Mouse (Mus musculus): Measurements from ENCODE around the gene Rpl27a. TPM values are rescaled to one million over a fixed set of nuclear protein-coding genes. Genes with fewer than 3 reads are reported as not detected.

The Rpl27a gene
- polyA plus RNA-seq, 1 experiment: 562 TPM

DNA sequence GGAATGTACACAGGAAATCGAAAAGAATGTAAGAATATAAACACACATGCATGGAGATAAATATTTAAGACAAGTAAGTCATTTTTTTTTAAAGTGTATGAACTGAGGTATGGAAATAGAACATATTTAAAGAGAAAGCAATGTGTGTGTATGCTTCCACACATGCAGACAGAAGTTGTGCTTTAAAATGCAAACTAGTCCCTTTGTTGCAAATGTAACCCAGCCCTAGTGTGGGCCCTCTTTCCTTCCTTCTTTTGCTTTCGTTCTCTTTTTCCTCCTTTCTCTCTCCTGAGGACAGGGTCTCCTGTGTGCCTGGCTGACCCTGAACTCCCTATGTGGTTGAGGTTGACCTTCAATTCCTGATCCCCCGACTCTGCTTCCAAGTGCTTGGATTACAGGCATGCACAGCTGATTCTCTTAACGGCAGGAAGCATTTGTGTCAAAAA is 43.2 kb downstream of the Rpl27a start:
- H3K4me1 ChIP-seq (ENCODE audit: control insufficient read depth, insufficient read depth, low read length): no peaks in the 10 kb centered on the region; the same call in 1 of the 2 replicates
- TF ChIP-seq CTCF (IDR thresholded peaks at IDR 0.05; ENCODE audit: control insufficient read depth, insufficient read depth, low read length) (no peak), POLR2A (IDR thresholded peaks at IDR 0.05; ENCODE audit: borderline replicate concordance, control insufficient read depth, low read depth, low read length) (no peak)
- H3K27ac ChIP-seq (ENCODE audit: control insufficient read depth, insufficient read depth, low read depth, low read length, poor library complexity): no peak overlapping the region
- peak overlapping the region; percentile 24 for H3K4me3 ChIP-seq (replicated peaks; ENCODE audit: control insufficient read depth, low read depth, low read length)
- WGBS: 23% methylated on average over 4 of the region's 4 CpGs

DNA sequence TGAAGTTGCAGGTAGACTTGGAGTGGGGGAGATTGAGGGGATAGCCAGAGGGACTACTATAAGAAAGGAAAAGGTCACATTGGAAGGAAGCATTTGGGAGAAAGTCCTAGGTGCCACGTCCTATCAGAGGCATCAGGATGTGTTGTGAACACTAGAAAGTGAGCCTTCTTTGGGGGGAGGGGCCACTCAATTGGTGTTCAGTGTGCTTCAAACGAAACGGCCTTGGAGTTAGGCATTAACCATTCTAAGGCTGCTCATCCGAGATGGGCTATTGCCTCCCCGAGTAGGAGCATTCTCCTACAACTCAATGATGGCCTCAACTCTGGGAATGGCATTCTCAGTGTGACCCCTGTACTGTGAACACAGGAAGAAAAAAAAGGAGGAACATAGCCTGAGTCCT is 43.7 kb downstream of the Rpl27a start:
- Histone ChIP-seq H3K4me1 (ENCODE audit: control insufficient read depth, insufficient read depth, low read length) (no peaks in the 10 kb centered on the region; the same call in 1 of the 2 replicates), H3K4me3 (replicated peaks; ENCODE audit: control insufficient read depth, low read depth, low read length) (no peak overlapping the region), H3K27ac (ENCODE audit: control insufficient read depth, insufficient read depth, low read depth, low read length, poor library complexity) (no peak overlapping the region)
- WGBS: 69% methylated on average over 5 of the region's 5 CpGs
- TF ChIP-seq POLR2A (IDR thresholded peaks at IDR 0.05; ENCODE audit: borderline replicate concordance, control insufficient read depth, low read depth, low read length) (no peak), CTCF (IDR thresholded peaks at IDR 0.05; ENCODE audit: control insufficient read depth, insufficient read depth, low read length) (no peak)

DNA sequence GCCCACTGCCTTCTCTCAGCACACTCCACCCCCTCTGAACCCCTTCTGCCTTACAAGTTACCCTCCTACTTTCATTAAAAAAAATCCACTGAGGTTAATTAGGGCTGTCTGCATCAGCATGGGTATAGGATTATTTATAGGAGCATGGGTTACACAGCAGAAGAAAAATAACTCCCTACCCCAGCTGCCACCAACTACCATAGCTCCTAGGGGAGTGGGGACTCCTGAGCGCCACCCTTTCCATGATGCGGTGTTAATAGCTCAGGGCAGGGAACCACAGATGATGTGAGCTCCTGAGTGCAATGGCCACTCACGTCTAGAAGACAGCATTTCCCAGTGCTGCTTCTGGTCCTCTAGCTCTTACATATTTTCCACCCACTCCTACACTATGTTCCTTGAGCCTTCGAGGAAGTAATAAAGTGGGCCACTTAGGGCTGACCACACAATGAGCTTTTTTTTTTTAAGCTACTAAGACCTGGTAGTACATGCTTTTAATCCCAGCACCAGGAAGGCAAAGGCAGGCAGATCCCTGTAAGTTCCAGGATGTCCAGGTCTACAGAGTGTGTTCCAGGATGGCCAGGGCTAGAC is 44.9 kb downstream of the Rpl27a start:
- 79% methylated on average over 4 of the region's 4 CpGs for WGBS
- no peak overlapping the region for H3K27ac ChIP-seq (ENCODE audit: control insufficient read depth, insufficient read depth, low read depth, low read length, poor library complexity)
- TF ChIP-seq POLR2A (IDR thresholded peaks at IDR 0.05; ENCODE audit: borderline replicate concordance, control insufficient read depth, low read depth, low read length): no peak
- no peak for TF ChIP-seq CTCF (IDR thresholded peaks at IDR 0.05; ENCODE audit: control insufficient read depth, insufficient read depth, low read length)
- H3K4me1 ChIP-seq (ENCODE audit: control insufficient read depth, insufficient read depth, low read length): no peaks in the 10 kb centered on the region; the same call in 1 of the 2 replicates
- H3K4me3 ChIP-seq (replicated peaks; ENCODE audit: control insufficient read depth, low read depth, low read length): no peak overlapping the region

DNA sequence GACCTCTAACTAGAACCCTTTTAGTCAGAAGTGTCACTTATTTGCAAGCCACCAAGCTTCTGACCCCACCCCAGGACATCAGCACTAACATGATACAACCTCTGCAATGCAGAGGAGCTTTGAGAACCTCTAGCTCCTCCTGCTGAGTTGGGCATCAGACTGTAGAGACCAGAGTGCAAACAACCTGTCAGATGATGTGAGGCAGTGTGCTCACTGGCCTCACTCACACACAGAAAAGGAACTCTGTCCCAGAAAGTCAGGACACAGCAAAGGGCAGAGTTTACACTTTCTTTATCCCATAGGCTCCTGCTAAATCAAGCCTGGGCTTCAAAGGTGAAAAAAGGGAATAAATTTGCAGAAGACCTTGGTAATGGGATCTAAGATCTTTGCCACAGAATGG is 47.4 kb downstream of the Rpl27a start:
- no peak for TF ChIP-seq CTCF (IDR thresholded peaks at IDR 0.05; ENCODE audit: control insufficient read depth, insufficient read depth, low read length)
- no peak for TF ChIP-seq POLR2A (IDR thresholded peaks at IDR 0.05; ENCODE audit: borderline replicate concordance, control insufficient read depth, low read depth, low read length)
- Histone ChIP-seq H3K27ac (ENCODE audit: control insufficient read depth, insufficient read depth, low read depth, low read length, poor library complexity) (no peak overlapping the region), H3K4me3 (replicated peaks; ENCODE audit: control insufficient read depth, low read depth, low read length) (no peak overlapping the region), H3K4me1 (ENCODE audit: control insufficient read depth, insufficient read depth, low read length) (no peaks in the 10 kb centered on the region; the same call in 1 of the 2 replicates)

DNA sequence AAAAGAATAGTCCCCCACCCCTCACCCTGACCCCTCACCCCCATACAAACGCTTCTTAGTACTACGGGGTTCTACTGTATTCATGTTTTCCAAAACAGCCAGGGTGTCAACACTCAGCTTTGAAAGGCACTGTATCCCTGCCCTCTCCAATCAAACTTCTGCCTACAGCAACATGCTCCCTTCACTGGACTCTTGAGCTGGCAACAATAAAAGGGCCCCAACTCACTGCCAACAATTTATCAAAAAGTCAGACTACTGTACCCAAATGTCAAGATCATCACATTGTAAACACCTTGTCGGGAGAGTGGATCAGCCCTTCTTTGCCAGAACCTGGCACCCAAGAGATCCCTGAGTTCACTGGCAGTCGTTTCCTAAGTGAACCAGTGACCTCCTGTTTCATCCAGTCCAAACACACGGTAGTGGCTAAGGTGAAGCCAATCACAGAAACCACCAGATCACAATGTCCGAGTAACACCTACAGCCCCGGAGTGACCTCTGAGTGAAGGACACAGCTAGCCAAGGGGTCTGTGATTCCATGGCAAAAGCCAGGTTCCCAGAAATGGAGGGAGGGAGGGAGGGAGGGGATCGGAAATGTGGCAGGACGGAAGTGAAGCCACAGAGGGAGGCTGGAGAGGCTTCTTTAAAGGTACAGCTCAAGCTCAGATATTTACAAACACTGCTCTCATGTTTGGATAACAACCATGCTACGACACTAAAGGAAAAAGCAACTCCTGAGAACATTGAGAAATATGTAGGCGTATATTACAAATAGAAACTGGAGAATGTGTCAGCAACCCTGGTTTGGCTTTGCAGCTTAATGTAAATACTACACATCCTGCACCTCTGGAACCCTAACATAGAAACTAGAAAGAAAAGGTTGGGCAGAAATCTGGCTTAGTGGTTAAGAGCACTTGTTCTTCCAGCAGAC is 48.2 kb downstream of the Rpl27a start:
- Histone ChIP-seq H3K4me3 (replicated peaks; ENCODE audit: control insufficient read depth, low read depth, low read length) (no peak overlapping the region), H3K4me1 (ENCODE audit: control insufficient read depth, insufficient read depth, low read length) (no peaks in the 10 kb centered on the region; the same call in 1 of the 2 replicates), H3K27ac (ENCODE audit: control insufficient read depth, insufficient read depth, low read depth, low read length, poor library complexity) (no peak overlapping the region)
- TF ChIP-seq CTCF (IDR thresholded peaks at IDR 0.05; ENCODE audit: control insufficient read depth, insufficient read depth, low read length): no peak
- no peak for TF ChIP-seq POLR2A (IDR thresholded peaks at IDR 0.05; ENCODE audit: borderline replicate concordance, control insufficient read depth, low read depth, low read length)
- WGBS: 82% methylated on average over 11 of the region's 11 CpGs

DNA sequence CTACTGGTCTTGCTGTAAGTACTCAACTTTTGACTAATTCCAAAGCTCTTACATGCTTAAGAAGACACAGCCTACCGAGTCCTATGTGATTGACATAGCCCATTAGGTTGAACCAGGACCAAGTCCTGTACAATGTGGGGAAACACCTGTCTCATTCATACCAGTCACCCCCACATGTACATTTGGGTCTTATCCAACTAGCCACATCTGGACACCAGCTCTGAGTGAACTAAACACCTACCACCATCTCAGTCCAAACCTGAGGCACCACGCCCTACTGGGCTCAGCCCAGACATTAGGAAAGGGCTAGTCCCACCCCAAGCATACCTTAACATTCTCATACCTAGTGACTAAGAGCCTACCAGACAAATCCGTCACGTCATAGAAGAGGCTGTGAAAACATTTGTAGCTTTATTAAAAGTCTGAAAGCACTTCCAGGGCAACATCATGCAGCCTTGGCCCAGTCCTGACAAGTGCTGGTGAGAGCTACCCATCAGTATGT is 49.5 kb downstream of the Rpl27a start:
- Histone ChIP-seq H3K4me3 (replicated peaks; ENCODE audit: control insufficient read depth, low read depth, low read length) (no peak overlapping the region), H3K4me1 (ENCODE audit: control insufficient read depth, insufficient read depth, low read length) (no peaks in the 10 kb centered on the region), H3K27ac (ENCODE audit: control insufficient read depth, insufficient read depth, low read depth, low read length, poor library complexity) (no peak overlapping the region)
- 83% methylated on average over 4 of the region's 4 CpGs for WGBS
- TF ChIP-seq CTCF (IDR thresholded peaks at IDR 0.05; ENCODE audit: control insufficient read depth, insufficient read depth, low read length) (no peak), POLR2A (IDR thresholded peaks at IDR 0.05; ENCODE audit: borderline replicate concordance, control insufficient read depth, low read depth, low read length) (no peak)

Other genes starting within 250 kb of the Rpl27a start
- gene Stk33, start 80.1 kb upstream of the Rpl27a start, polyA plus RNA-seq (2011; ENCODE audit: insufficient read depth, insufficient read length, low replicate concordance, missing spikeins): not detected in 2 replicates
- 5.7 TPM in 1 of 2 replicates, not detected in the other for gene Trim66, start 11.0 kb upstream of the Rpl27a start, polyA plus RNA-seq (2011; ENCODE audit: insufficient read depth, insufficient read length, low replicate concordance, missing spikeins)
- gene St5, start 184.5 kb downstream of the Rpl27a start, polyA plus RNA-seq (2011; ENCODE audit: insufficient read depth, insufficient read length, low replicate concordance, missing spikeins): 29.9 and 46.2 TPM in 2 replicates
- gene Akip1, start 184.5 kb downstream of the Rpl27a start, polyA plus RNA-seq (2011; ENCODE audit: insufficient read depth, insufficient read length, low replicate concordance, missing spikeins): 22.7 and 23.1 TPM in 2 replicates
- not detected in 2 replicates for gene BC051019, start 204.7 kb downstream of the Rpl27a start, polyA plus RNA-seq (2011; ENCODE audit: insufficient read depth, insufficient read length, low replicate concordance, missing spikeins)
- not detected in 2 replicates for gene Ascl3, start 212.6 kb downstream of the Rpl27a start, polyA plus RNA-seq (2011; ENCODE audit: insufficient read depth, insufficient read length, low replicate concordance, missing spikeins)
- 20.4 and 22.5 TPM in 2 replicates for gene Tmem9b, start 233.7 kb downstream of the Rpl27a start, polyA plus RNA-seq (2011; ENCODE audit: insufficient read depth, insufficient read length, low replicate concordance, missing spikeins)

Data from bone marrow, adult 2 months (tissue).